Mouse (Mus musculus) bone marrow, adult 2 months (tissue): ENCODE results near the gene Hipk1. TPM values are rescaled to one million over a fixed set of nuclear protein-coding genes. Genes with fewer than 3 reads are reported as not detected.
A peak's percentile ranks its signal among the peaks of the same experiment; 100 is the strongest.

Experiments
- H3K27ac ChIP-seq: fragments of 200-500 bp; 2 replicates; pipeline ENCODE4 v1.5.1; 2012; ENCODE audit warnings: low read depth, mild to moderate bottlenecking, control low read depth, inconsistent platforms, low read length; ENCODE audit not compliant: control insufficient read depth, poor library complexity, insufficient read depth
- H3K4me1 ChIP-seq: fragments of 200-500 bp; 2 replicates; pipeline ENCODE4 v1.6.1; 2011; ENCODE audit warnings: low read length; ENCODE audit not compliant: control insufficient read depth, insufficient read depth
- H3K4me3 ChIP-seq: fragments of 200-500 bp; replicated peaks from 2 replicates; pipeline ENCODE3; 2011; ENCODE audit warnings: mild to moderate bottlenecking, low read depth, low read length, control low read depth; ENCODE audit not compliant: control insufficient read depth
- CTCF ChIP-seq: fragments of 200-500 bp; IDR thresholded peaks from 2 replicates; pipeline ENCODE4 v1.5.1; 2011; ENCODE audit warnings: low read length, control low read depth; ENCODE audit not compliant: control insufficient read depth, insufficient read depth
- POLR2A ChIP-seq: fragments of 200-500 bp; IDR thresholded peaks from 2 replicates; pipeline ENCODE4 v1.6.1; 2011; ENCODE audit warnings: low read depth, mild to moderate bottlenecking, control low read depth, low read length, borderline replicate concordance; ENCODE audit not compliant: control insufficient read depth
- WGBS: fragments of 180-500 bp; shearing (Covaris S2); methylation state at CpG from one replicate; pipeline ENCODE4 v1.1.7; 2018; 5-methylcytosine and 5-hydroxymethylcytosine counted together
- polyA plus RNA-seq: library from polyadenylated mRNA; stranded (reverse); fragments of >200 nt; gene quantifications from 2 replicates; pipeline ENCODE4 v1.2.4, GENCODE M21; 2011; ENCODE audit warnings: low replicate concordance; ENCODE audit not compliant: missing spikeins, insufficient read depth, insufficient read length

The Hipk1 gene
- polyA plus RNA-seq, 1 experiment = 80.9 TPM

DNA sequence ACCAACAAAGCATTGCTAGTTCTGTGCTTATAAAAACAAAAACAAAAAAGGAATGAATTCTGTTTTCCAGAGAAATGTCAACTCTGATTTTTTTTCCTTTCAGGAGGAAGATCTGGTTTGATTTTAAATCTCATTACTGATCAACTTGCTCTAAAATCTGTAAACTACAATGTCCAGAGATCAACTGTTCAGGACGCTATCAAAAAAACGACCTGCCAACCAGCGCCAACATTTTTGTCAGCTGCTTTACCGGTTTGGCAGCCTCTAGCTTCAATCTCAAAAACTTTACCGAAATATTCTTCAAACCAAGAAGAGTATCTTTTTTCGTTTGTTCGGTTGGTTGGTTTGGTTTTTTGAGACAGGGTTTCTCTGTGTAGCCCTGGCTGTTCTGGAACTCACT is 2.3 kb downstream of the Hipk1 start:
- H3K4me1 ChIP-seq = peaks cover 5% of the 10 kb centered on the region; the same call in 1 of the 2 replicates
- H3K4me3 ChIP-seq = peak overlapping the region; percentile 50
- TF ChIP-seq POLR2A (no peak), CTCF (no peak)
- H3K27ac ChIP-seq = peak overlapping the region; percentile 2; the same call in 1 of the 2 replicates
- WGBS = 45% methylated on average over 7 of the region's 7 CpGs

DNA sequence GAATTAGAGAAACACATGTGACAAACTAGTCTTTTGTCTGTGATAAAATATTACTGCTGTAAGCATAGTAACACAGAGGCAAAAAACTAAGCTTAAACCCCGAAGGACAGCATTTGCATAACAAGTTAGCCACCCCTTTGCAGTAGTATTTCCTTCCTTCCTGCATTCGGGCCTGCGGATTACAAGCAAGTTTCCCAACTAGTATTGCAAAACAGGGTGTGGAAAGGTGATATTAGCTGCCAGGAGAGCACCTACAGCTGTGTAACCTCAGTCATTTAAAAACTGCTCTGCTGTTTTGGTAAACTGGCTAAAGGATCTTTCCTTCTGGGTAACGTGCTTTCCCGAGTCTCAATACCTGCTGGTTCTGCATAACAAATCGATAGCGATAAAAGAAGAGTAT is 4.1 kb downstream of the Hipk1 start:
- Histone ChIP-seq H3K27ac (no peak overlapping the region), H3K4me3 (no peak overlapping the region), H3K4me1 (peaks cover 1% of the 10 kb centered on the region)
- 13% methylated on average over 7 of the region's 7 CpGs for WGBS
- no peak for TF ChIP-seq POLR2A
- no peak for TF ChIP-seq CTCF

DNA sequence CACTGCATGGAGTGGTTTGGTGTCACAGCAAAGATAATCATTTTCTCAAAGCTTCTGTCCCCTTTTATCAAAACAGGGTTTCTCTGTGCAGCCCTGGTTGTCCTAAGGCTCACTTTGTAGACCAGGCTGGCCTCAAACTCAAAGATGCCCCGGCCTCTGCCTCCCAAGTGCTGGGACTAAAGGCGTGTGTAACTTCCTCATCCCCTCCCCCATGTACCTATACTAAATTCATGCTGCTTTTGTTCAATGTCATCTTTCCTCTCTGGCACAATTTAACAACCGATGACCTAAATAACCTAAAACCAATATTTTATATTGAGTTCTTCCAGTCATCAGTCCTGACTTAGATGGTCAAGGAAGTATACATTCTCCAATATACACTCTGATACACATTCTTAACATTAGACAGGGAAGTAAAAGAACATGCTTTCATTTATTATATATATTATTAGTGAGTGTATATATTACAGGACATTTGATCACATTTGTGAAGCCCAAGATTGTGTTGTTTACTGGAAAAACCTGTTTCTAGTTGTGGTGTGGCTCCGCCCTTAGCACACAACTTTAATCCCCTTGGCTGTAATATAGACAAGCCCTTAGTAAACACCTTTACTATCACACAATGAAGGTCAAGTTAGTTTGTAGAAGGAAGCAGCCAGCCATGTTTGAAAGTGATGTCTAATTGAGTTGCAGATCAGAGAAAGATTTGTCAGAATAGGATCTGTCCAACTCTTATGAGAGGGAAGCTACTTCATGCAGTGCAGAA is 8.3 kb downstream of the Hipk1 start:
- WGBS = 28% methylated on average over 4 of the region's 4 CpGs
- Histone ChIP-seq H3K4me1 (peaks cover 10% of the 10 kb centered on the region), H3K4me3 (no peak overlapping the region), H3K27ac (peak overlapping the region; percentile 19; the same call in 1 of the 2 replicates)
- TF ChIP-seq CTCF (no peak), POLR2A (no peak)

DNA sequence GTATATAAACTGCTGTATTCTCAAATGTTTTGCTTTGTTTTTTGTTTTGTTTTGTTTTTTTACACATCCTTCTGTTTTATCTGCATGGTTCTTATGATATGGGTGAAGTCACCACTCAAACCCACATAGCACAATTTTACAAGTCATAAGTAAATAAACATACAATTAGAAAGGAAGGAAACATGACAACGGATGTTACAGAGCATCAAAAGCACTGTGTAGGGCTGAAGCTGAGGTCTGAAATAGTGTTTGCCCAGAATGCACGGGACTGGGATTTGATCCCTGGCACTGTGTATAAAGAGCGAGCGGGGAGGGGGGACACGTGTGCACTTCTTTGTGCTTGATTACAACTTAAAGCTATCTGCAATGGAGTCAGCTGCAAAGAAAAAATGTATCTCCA is 10.6 kb downstream of the Hipk1 start:
- Histone ChIP-seq H3K27ac (no peak overlapping the region), H3K4me1 (peaks cover 9% of the 10 kb centered on the region), H3K4me3 (no peak overlapping the region)
- WGBS = 65% methylated on average over 5 of the region's 5 CpGs
- TF ChIP-seq POLR2A (no peak), CTCF (no peak)

DNA sequence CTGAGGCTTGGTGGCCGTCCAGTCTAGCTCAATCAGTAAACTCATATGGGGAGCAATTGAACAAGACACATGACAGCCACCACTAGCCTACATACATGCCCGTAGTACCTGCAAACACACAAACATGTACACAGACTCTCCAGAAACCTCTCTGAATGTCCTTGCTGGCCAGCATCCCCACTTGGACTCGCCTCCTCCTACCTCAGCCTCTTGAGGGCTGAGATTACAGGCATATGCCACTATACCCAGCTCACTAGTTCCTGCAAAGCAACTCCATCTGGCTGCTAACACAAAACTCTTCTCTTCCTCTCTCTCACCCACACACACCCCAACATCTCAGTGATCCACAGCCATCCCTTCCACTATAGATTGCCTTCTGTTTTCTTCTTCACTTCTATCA is 11.1 kb downstream of the Hipk1 start:
- H3K27ac ChIP-seq = no peak overlapping the region
- WGBS = 79% methylated on average over 3 of the region's 3 CpGs
- no peak overlapping the region for H3K4me3 ChIP-seq
- no peak for TF ChIP-seq CTCF
- no peak for TF ChIP-seq POLR2A
- H3K4me1 ChIP-seq = peaks cover 9% of the 10 kb centered on the region

DNA sequence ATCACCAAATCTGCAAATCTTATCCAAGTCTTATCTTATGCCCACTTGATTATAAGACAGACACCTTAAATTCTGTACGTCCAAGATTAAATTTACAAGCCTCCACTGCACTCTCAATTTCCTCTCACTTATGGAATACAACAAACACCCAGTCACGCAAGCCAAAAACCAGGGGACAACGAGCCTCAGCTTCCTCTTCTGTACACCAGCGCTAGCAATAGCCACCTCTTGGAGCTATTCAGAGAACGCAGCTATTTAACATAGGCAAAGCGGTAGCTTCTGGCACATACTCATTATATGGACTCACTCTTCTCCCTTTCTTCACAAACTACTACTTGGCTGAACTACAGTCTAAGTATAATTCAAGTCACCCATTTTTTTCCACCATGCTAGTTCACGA is 12.2 kb downstream of the Hipk1 start:
- WGBS = 14% methylated on average over 7 of the region's 7 CpGs
- H3K4me3 ChIP-seq = no peak overlapping the region
- H3K27ac ChIP-seq = no peak overlapping the region
- TF ChIP-seq POLR2A (no peak), CTCF (no peak)
- peaks cover 11% of the 10 kb centered on the region for H3K4me1 ChIP-seq

DNA sequence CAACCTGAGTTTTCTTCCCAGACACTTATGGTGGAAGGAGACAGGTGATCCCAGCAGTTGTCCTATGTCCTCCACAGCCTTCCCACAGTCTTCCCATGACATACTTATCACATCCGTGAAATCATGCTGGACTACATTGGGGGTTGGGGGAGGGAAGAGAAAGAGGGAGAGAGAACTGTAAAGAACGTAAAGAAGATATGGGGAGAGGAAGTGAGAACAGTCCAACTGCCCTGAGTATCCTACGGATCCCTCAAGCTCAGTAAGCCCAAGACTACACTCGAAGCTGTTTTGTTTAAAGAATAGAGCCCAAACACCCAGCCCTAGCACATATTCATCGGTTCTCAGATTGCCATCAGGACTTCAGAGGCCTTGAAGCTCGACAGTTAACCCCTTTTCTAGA is 12.7 kb downstream of the Hipk1 start:
- peaks cover 11% of the 10 kb centered on the region for H3K4me1 ChIP-seq
- H3K27ac ChIP-seq = no peak overlapping the region
- H3K4me3 ChIP-seq = no peak overlapping the region
- no peak for TF ChIP-seq CTCF
- TF ChIP-seq POLR2A = no peak
- WGBS = 32% methylated on average over 6 of the region's 6 CpGs

DNA sequence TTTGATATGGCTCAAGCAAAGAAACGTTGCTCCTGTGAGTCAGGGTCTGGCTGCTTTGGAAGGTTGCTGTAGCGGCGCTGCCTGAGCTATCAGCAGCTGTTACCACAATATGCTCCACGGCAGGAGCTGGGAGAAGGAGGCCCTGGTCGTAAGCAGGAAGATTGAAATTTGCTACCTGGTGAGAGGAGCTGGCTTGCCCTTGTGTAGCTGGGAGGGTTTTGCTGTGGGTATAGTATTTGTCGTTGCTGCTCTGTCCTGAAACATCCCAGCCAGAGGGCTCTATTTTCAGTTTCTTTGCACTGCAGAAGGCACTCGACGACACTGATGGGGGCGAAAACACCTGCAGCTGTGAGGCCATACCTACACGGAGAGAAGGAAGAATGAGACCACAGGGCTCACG is 13.4 kb downstream of the Hipk1 start:
- H3K4me1 ChIP-seq = peaks cover 13% of the 10 kb centered on the region

DNA sequence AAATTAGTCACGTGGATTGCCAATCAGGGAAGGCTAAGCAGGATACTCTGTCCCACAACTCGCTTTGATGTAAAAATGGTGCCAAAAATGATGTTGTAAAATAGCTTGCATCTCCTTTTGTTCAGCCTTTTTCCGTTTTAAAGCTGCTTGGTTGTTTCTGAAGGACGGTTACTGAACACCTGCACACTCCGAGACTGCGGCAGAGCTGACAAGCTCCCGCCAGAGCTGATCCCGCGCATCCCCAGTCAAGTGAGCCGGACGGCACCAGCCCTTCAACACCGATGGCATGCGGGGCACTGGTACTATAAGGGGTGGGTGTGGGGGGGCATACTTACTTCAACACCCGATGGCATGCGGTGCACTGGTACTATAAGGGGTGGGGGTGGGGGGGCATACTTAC is 17.4 kb downstream of the Hipk1 start:
- 15% methylated on average over 15 of the region's 15 CpGs for WGBS
- TF ChIP-seq CTCF (no peak), POLR2A (no peak)
- no peak overlapping the region for H3K27ac ChIP-seq
- H3K4me3 ChIP-seq = no peak overlapping the region
- H3K4me1 ChIP-seq = peaks cover 10% of the 10 kb centered on the region

More for the DNA sequence above, 13.4 kb downstream of the Hipk1 start:
- Histone ChIP-seq H3K4me3 (no peak overlapping the region), H3K27ac (no peak overlapping the region)
- TF ChIP-seq POLR2A (no peak), CTCF (no peak)
- 48% methylated on average over 11 of the region's 11 CpGs for WGBS
